ENCODE assay signal across 8 mouse cellular contexts in genomic region chr15:100635851-100636645, GRCm38 (mm10). TPM values are rescaled to one million over a fixed set of nuclear protein-coding genes. Genes with fewer than 3 reads are reported as not detected.
DNase-seq lines count a peak whose midpoint lies in the region; ATAC-seq lines count a peak whose summit lies in the region.

No protein-coding gene starts in this region.

- peaks cover 16% of the 10 kb centered on the region for H3K27me3 ChIP-seq in kidney, embryonic 16.5 days (ENCODE audit: insufficient read depth, low read length)
- H3K27me3 ChIP-seq in embryonic facial prominence, embryonic 11.5 days (ENCODE audit: control insufficient read depth, insufficient read depth, low read length): peaks cover 40% of the 10 kb centered on the region
- H3K27me3 ChIP-seq in hindbrain, embryonic 15.5 days: peaks cover 53% of the 10 kb centered on the region
- peaks cover 40% of the 10 kb centered on the region for H3K27me3 ChIP-seq in midbrain, embryonic 16.5 days (ENCODE audit: control insufficient read depth, insufficient read depth, low read depth, low read length)

- peak overlapping the region; percentile 79 for H3K27ac ChIP-seq in kidney, embryonic 16.5 days (ENCODE audit: low read length)
- no peak overlapping the region for H3K27ac ChIP-seq in embryonic facial prominence, embryonic 11.5 days (replicated peaks; ENCODE audit: low read depth, low read length)
- H3K27ac ChIP-seq in hindbrain, embryonic 15.5 days (replicated peaks): no peak overlapping the region
- no peak overlapping the region for H3K27ac ChIP-seq in midbrain, embryonic 16.5 days (ENCODE audit: low read length)

- H3K4me3 ChIP-seq in kidney, embryonic 16.5 days (ENCODE audit: low read length): peak overlapping the region; percentile 69
- H3K4me3 ChIP-seq in embryonic facial prominence, embryonic 11.5 days (ENCODE audit: low read depth, low read length): peak overlapping the region; percentile 51
- H3K4me3 ChIP-seq in hindbrain, embryonic 15.5 days: peak overlapping the region; percentile 42
- H3K4me3 ChIP-seq in midbrain, embryonic 16.5 days (ENCODE audit: low read depth, low read length): peak overlapping the region; percentile 40

- peak overlapping the region; percentile 92 for H3K4me2 ChIP-seq in kidney, embryonic 16.5 days (replicated peaks; ENCODE audit: low read depth, low read length)
- H3K4me2 ChIP-seq in embryonic facial prominence, embryonic 11.5 days (ENCODE audit: low read depth, low read length): peak overlapping the region; percentile 93
- H3K4me2 ChIP-seq in hindbrain, embryonic 15.5 days: peak overlapping the region; percentile 72
- peak overlapping the region; percentile 77 for H3K4me2 ChIP-seq in midbrain, embryonic 16.5 days (ENCODE audit: low read length)

- ATAC-seq in kidney, embryonic 16.5 days (ENCODE audit: low FRiP score, low TSS enrichment): no peak
- no peak for ATAC-seq in embryonic facial prominence, embryonic 11.5 days (replicated peaks; ENCODE audit: insufficient number of reproducible peaks, low FRiP score, low TSS enrichment, low read depth)
- no peak for ATAC-seq in hindbrain, embryonic 15.5 days (ENCODE audit: low FRiP score, low read depth)
- no peak for ATAC-seq in midbrain, embryonic 16.5 days

- 4% methylated on average over 38 of the region's 38 CpGs for WGBS in kidney, embryonic 16.5 days
- 3% methylated on average over 38 of the region's 38 CpGs for WGBS in embryonic facial prominence, embryonic 11.5 days
- 3% methylated on average over 35 of the region's 38 CpGs for WGBS in hindbrain, embryonic 15.5 days
- WGBS in midbrain, embryonic 16.5 days: 4% methylated on average over 36 of the region's 38 CpGs

- no peaks in the 10 kb centered on the region for H3K36me3 ChIP-seq in kidney, embryonic 16.5 days (ENCODE audit: insufficient read depth, low read length)
- no peaks in the 10 kb centered on the region for H3K36me3 ChIP-seq in embryonic facial prominence, embryonic 11.5 days (replicated peaks; ENCODE audit: control insufficient read depth, insufficient read depth, low read depth, low read length)
- no peaks in the 10 kb centered on the region for H3K36me3 ChIP-seq in hindbrain, embryonic 15.5 days
- H3K36me3 ChIP-seq in midbrain, embryonic 16.5 days (ENCODE audit: control insufficient read depth, insufficient read depth, low read length): no peaks in the 10 kb centered on the region

- no peak for DNase-seq in kidney, adult 8-10 months
- DNase-seq in embryonic facial prominence, embryonic 11.5 days (ENCODE audit: low spot score): peak; percentile 2
- DNase-seq in gastrocnemius, postnatal 10 days: no peak
- no peak for DNase-seq in adrenal gland, postnatal 10 days
- no peak for DNase-seq in layer of hippocampus, postnatal 36 days

- peak overlapping the region; percentile 79 for H3K9ac ChIP-seq in kidney, embryonic 16.5 days (replicated peaks; ENCODE audit: low read length)
- H3K9ac ChIP-seq in embryonic facial prominence, embryonic 11.5 days (replicated peaks; ENCODE audit: low read length): peak overlapping the region; percentile 48
- H3K9ac ChIP-seq in hindbrain, embryonic 15.5 days: no peak overlapping the region
- peak overlapping the region; percentile 52 for H3K9ac ChIP-seq in midbrain, embryonic 16.5 days (ENCODE audit: low read depth, low read length)

- H3K4me1 ChIP-seq in kidney, embryonic 16.5 days (ENCODE audit: insufficient read depth, low read length): peaks cover 38% of the 10 kb centered on the region
- peaks cover 3% of the 10 kb centered on the region for H3K4me1 ChIP-seq in embryonic facial prominence, embryonic 11.5 days (ENCODE audit: control insufficient read depth, insufficient read depth, low read length)
- peaks cover 14% of the 10 kb centered on the region for H3K4me1 ChIP-seq in hindbrain, embryonic 15.5 days (replicated peaks)
- peaks cover 10% of the 10 kb centered on the region for H3K4me1 ChIP-seq in midbrain, embryonic 16.5 days (ENCODE audit: control insufficient read depth, insufficient read depth, low read length)

- no peaks in the 10 kb centered on the region for H3K9me3 ChIP-seq in kidney, embryonic 16.5 days (ENCODE audit: low read length)
- no peaks in the 10 kb centered on the region for H3K9me3 ChIP-seq in embryonic facial prominence, embryonic 11.5 days (replicated peaks; ENCODE audit: control insufficient read depth, low read length)
- H3K9me3 ChIP-seq in hindbrain, embryonic 15.5 days: no peaks in the 10 kb centered on the region
- H3K9me3 ChIP-seq in midbrain, embryonic 16.5 days (replicated peaks; ENCODE audit: control insufficient read depth, low read length, poor library complexity, severe bottlenecking): no peaks in the 10 kb centered on the region

RNA-seq across cellular contexts. Expression of gene Smagp, which starts 0.7 kb away (rescaled TPM):
- 41.6 and 45.4 TPM in 2 replicates for polyA plus RNA-seq in kidney, embryonic 16.5 days (2015; fragmentation: Nextera tagmentation; extraction: Ambion mirVana)
- polyA plus RNA-seq in embryonic facial prominence, embryonic 11.5 days (2014; fragmentation: Nextera tagmentation; extraction: Ambion mirVana): 4.0 and 5.4 TPM in 2 replicates
- polyA plus RNA-seq in hindbrain, embryonic 15.5 days (2015; fragmentation: Nextera tagmentation; extraction: Ambion mirVana): 4.0 and 5.0 TPM in 2 replicates
- 3.2 and 3.4 TPM in 2 replicates for polyA plus RNA-seq in midbrain, embryonic 16.5 days (2015; fragmentation: Nextera tagmentation; extraction: Ambion mirVana)
- total RNA-seq in gastrocnemius, postnatal 10 days (2021): 1 to 10 TPM; 6.5 to 8.6 TPM
- total RNA-seq in adrenal gland, postnatal 10 days (2021): 10 to 100 TPM; 29.6 to 41.6 TPM
- 1 to 10 TPM; 1.7 to 2.1 TPM for total RNA-seq in layer of hippocampus, postnatal 36 days (2021)

RNA-seq across cellular contexts. Expression of gene Dazap2, which starts 20.9 kb away (rescaled TPM):
- 262 and 290 TPM in 2 replicates for polyA plus RNA-seq in kidney, embryonic 16.5 days (2015; fragmentation: Nextera tagmentation; extraction: Ambion mirVana)
- polyA plus RNA-seq in embryonic facial prominence, embryonic 11.5 days (2014; fragmentation: Nextera tagmentation; extraction: Ambion mirVana): 210 and 213 TPM in 2 replicates
- 125 and 130 TPM in 2 replicates for polyA plus RNA-seq in hindbrain, embryonic 15.5 days (2015; fragmentation: Nextera tagmentation; extraction: Ambion mirVana)
- polyA plus RNA-seq in midbrain, embryonic 16.5 days (2015; fragmentation: Nextera tagmentation; extraction: Ambion mirVana): 109 and 115 TPM in 2 replicates
- total RNA-seq in gastrocnemius, postnatal 10 days (2021): 10 to 100 TPM; 64.8 to 67.8 TPM
- total RNA-seq in adrenal gland, postnatal 10 days (2021): 100 to 1,000 TPM; 171 to 182 TPM
- 100 to 1,000 TPM; 108 to 109 TPM for total RNA-seq in layer of hippocampus, postnatal 36 days (2021)

RNA-seq across cellular contexts. Expression of gene Bin2, which starts 33.3 kb away (rescaled TPM):
- 2.1 and 3.0 TPM in 2 replicates for polyA plus RNA-seq in kidney, embryonic 16.5 days (2015; fragmentation: Nextera tagmentation; extraction: Ambion mirVana)
- polyA plus RNA-seq in embryonic facial prominence, embryonic 11.5 days (2014; fragmentation: Nextera tagmentation; extraction: Ambion mirVana): 2.1 and 3.7 TPM in 2 replicates
- polyA plus RNA-seq in hindbrain, embryonic 15.5 days (2015; fragmentation: Nextera tagmentation; extraction: Ambion mirVana): 1.6 and 2.2 TPM in 2 replicates
- 1.2 and 1.4 TPM in 2 replicates for polyA plus RNA-seq in midbrain, embryonic 16.5 days (2015; fragmentation: Nextera tagmentation; extraction: Ambion mirVana)
- total RNA-seq in gastrocnemius, postnatal 10 days (2021): 1 to 10 TPM in 1 of 2 experiments, under 1 TPM in 1; 0.59 to 2.0 TPM
- total RNA-seq in adrenal gland, postnatal 10 days (2021): 1 to 10 TPM; 5.5 to 5.8 TPM
- 1 to 10 TPM; 5.3 to 5.6 TPM for total RNA-seq in layer of hippocampus, postnatal 36 days (2021)

RNA-seq across cellular contexts. Expression of gene Pou6f1, which starts 36.3 kb away (rescaled TPM):
- 10.1 and 10.2 TPM in 2 replicates for polyA plus RNA-seq in kidney, embryonic 16.5 days (2015; fragmentation: Nextera tagmentation; extraction: Ambion mirVana)
- 5.9 TPM in 2 replicates for polyA plus RNA-seq in embryonic facial prominence, embryonic 11.5 days (2014; fragmentation: Nextera tagmentation; extraction: Ambion mirVana)
- 35.0 and 38.1 TPM in 2 replicates for polyA plus RNA-seq in hindbrain, embryonic 15.5 days (2015; fragmentation: Nextera tagmentation; extraction: Ambion mirVana)
- 33.1 and 36.4 TPM in 2 replicates for polyA plus RNA-seq in midbrain, embryonic 16.5 days (2015; fragmentation: Nextera tagmentation; extraction: Ambion mirVana)
- 10 to 100 TPM; 11.1 to 13.2 TPM for total RNA-seq in gastrocnemius, postnatal 10 days (2021)
- 10 to 100 TPM; 22.0 to 29.0 TPM for total RNA-seq in adrenal gland, postnatal 10 days (2021)
- total RNA-seq in layer of hippocampus, postnatal 36 days (2021): 100 to 1,000 TPM; 105 to 106 TPM

RNA-seq across cellular contexts. Expression of gene Cela1, which starts 51.7 kb away (rescaled TPM):
- polyA plus RNA-seq in kidney, embryonic 16.5 days (2015; fragmentation: Nextera tagmentation; extraction: Ambion mirVana): 27.1 and 41.9 TPM in 2 replicates
- polyA plus RNA-seq in embryonic facial prominence, embryonic 11.5 days (2014; fragmentation: Nextera tagmentation; extraction: Ambion mirVana): 1.00 and 3.4 TPM in 2 replicates
- polyA plus RNA-seq in hindbrain, embryonic 15.5 days (2015; fragmentation: Nextera tagmentation; extraction: Ambion mirVana): 1.2 and 1.3 TPM in 2 replicates
- polyA plus RNA-seq in midbrain, embryonic 16.5 days (2015; fragmentation: Nextera tagmentation; extraction: Ambion mirVana): 0.68 and 0.85 TPM in 2 replicates
- 1 to 10 TPM in 1 of 2 experiments, not detected in 1; 1.2 TPM for total RNA-seq in gastrocnemius, postnatal 10 days (2021)
- 10 to 100 TPM; 22.1 to 23.9 TPM for total RNA-seq in adrenal gland, postnatal 10 days (2021)
- 1 to 10 TPM; 1.8 to 2.3 TPM for total RNA-seq in layer of hippocampus, postnatal 36 days (2021)
